Mouse (Mus musculus) midbrain, embryonic 16.5 days (tissue): ENCODE measurements at regions not wholly inside any gene's neighbourhood (a gene's known extent, or its start where the extent isn't known, plus 50 kb on each side); places are given as distances from the start of the nearest gene placed in this dataset.

ENCODE experiments used
- ATAC-seq: fragments of 200-750 bp; cut with Nextera tagmentation; 2 replicates; pipeline ENCODE4 v1.8.0; 2017; ENCODE audit warnings: moderate TSS enrichment
- H3K27ac ChIP-seq: fragments of 300-500 bp; sonication (generic); 2 replicates; pipeline ENCODE4 v1.5.1; 2014; ENCODE audit warnings: mild to moderate bottlenecking, low read length, mixed read lengths
- H3K27me3 ChIP-seq: fragments of 300-500 bp; sonication (generic); 2 replicates; pipeline ENCODE4 v1.6.1; 2014; ENCODE audit warnings: low read depth, low read length, mixed read lengths; ENCODE audit not compliant: control insufficient read depth, insufficient read depth
- H3K36me3 ChIP-seq: fragments of 300-500 bp; sonication (generic); 2 replicates; pipeline ENCODE4 v1.6.1; 2014; ENCODE audit warnings: mild to moderate bottlenecking, low read length, moderate library complexity, mixed read lengths; ENCODE audit not compliant: control insufficient read depth, insufficient read depth
- H3K4me1 ChIP-seq: fragments of 300-500 bp; sonication (generic); 2 replicates; pipeline ENCODE4 v1.6.1; 2014; ENCODE audit warnings: mild to moderate bottlenecking, low read length, mixed read lengths; ENCODE audit not compliant: control insufficient read depth, insufficient read depth
- H3K4me2 ChIP-seq: fragments of 300-500 bp; sonication (generic); 2 replicates; pipeline ENCODE4 v1.6.1; 2014; ENCODE audit warnings: mild to moderate bottlenecking, low read length, mixed read lengths
- H3K4me3 ChIP-seq: fragments of 300-500 bp; sonication (generic); 2 replicates; pipeline ENCODE4 v1.5.1; 2014; ENCODE audit warnings: low read depth, mild to moderate bottlenecking, low read length, moderate library complexity, mixed read lengths
- H3K9ac ChIP-seq: fragments of 300-500 bp; sonication (generic); 2 replicates; pipeline ENCODE4 v1.6.1; 2014; ENCODE audit warnings: low read depth, low read length, mixed read lengths
- H3K9me3 ChIP-seq: fragments of 300-500 bp; sonication (generic); replicated peaks from 2 replicates; pipeline ENCODE4 v1.6.1; 2014; ENCODE audit warnings: mild to moderate bottlenecking, low read length, mixed read lengths; ENCODE audit not compliant: control insufficient read depth, poor library complexity, severe bottlenecking
- WGBS: fragments of 180-500 bp; shearing (Covaris S2); extraction: QIAGEN DNeasy Blood & Tissue Kit; methylation state at CpG from one replicate; pipeline ENCODE4 v1.1.7; 2014; 5-methylcytosine and 5-hydroxymethylcytosine counted together

DNA sequence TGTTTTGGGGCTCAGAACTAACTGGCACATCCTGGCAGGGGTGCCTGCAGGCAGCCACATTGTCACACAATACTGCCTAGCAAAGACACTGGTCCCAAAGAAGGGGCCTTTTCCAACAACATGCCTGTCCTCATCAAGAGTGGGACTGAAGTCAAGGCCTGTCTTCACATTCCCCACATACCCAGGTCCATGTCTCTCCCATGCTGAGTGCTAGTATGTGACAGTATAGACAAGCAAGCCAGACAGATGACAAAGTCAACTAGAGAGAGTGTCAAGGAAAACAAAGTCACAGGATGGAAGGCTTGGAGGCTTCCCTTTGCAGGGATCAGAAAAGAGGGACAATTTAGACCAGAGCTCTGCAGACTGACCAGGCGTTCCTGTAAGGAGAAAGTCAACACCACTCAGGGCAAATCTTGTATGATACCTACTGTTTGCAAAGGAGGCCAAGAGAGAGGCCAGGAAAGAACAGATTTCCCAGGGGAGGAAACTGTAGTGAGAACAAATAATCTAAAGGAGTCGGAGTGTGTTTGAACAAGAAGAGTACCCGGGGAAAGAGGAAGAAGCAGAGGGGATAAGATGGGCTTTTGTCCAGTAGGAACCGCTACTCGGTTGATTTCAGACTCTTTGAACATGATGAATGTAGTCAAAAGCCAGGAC is 83.2 kb upstream of the Rbms1 start:
- no peak overlapping the region for H3K27ac ChIP-seq
- H3K4me3 ChIP-seq: no peak overlapping the region
- H3K4me1 ChIP-seq: no peaks in the 10 kb centered on the region
- no peak for ATAC-seq
- H3K4me2 ChIP-seq: no peak overlapping the region
- H3K9me3 ChIP-seq: no peaks in the 10 kb centered on the region
- 80% methylated on average over 5 of the region's 5 CpGs for WGBS
- no peak overlapping the region for H3K9ac ChIP-seq
- H3K27me3 ChIP-seq: no peaks in the 10 kb centered on the region
- no peaks in the 10 kb centered on the region for H3K36me3 ChIP-seq

DNA sequence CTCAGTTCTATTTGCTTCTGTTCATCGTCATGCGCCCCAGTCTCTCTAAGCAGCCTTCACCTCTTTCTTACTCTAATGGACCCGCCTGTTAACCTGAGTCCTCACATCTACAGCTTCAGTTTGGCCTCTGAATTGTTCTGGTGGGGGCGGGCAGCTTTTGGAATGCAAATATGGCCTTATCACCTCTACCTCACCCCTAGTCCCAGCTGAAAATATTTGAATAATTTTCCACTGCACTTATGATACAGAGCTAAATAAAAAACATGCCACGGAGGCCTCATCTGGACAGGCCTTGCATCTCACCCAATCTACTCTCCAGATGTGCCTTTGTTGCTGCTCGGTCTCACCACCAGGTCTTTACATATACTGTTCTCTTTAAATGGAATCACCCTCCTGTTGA is 82.5 kb upstream of the Rbms1 start:
- Histone ChIP-seq H3K36me3 (no peaks in the 10 kb centered on the region), H3K4me2 (no peak overlapping the region), H3K27ac (no peak overlapping the region), H3K4me1 (no peaks in the 10 kb centered on the region), H3K9me3 (no peaks in the 10 kb centered on the region), H3K9ac (no peak overlapping the region), H3K4me3 (no peak overlapping the region), H3K27me3 (no peaks in the 10 kb centered on the region)
- WGBS: 91% methylated on average over 6 of the region's 6 CpGs
- ATAC-seq: no peak

- Histone ChIP-seq H3K4me2 (no peak overlapping the region), H3K36me3 (no peaks in the 10 kb centered on the region), H3K4me1 (no peaks in the 10 kb centered on the region), H3K27ac (no peak overlapping the region), H3K27me3 (no peaks in the 10 kb centered on the region), H3K4me3 (no peak overlapping the region), H3K9me3 (no peaks in the 10 kb centered on the region), H3K9ac (no peak overlapping the region)
- no peak for ATAC-seq
- WGBS: 94% methylated on average over 1 of the region's 1 CpGs
These were observed 69.9 kb upstream of the Rbms1 start for GRCm38 (mm10) chr2:61032920-61033319.

DNA sequence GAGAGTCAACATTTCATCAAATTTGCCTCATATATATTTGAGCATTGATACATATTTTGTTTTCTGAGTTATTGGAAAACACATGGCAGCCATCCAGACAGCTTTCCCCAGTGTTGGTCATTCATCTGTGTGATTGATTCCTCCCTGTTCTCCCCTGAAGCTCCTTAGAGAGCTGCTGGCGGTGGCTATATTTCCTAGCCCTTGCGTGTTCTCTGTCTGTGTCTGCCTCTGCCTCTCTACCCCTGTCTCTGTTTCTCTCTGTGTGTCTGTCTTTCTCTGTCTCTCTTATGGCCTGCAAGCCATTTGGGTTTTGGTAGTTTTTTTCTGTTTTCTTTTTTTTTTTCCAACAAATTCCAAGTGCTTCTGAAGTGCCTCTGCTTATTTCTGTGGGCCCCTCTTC is 66.7 kb upstream of the Rbms1 start:
- H3K27ac ChIP-seq: no peak overlapping the region
- ATAC-seq: no peak
- H3K36me3 ChIP-seq: no peaks in the 10 kb centered on the region
- H3K9ac ChIP-seq: no peak overlapping the region
- H3K4me3 ChIP-seq: no peak overlapping the region
- no peaks in the 10 kb centered on the region for H3K4me1 ChIP-seq
- H3K27me3 ChIP-seq: no peaks in the 10 kb centered on the region
- WGBS: 78% methylated on average over 2 of the region's 2 CpGs
- no peak overlapping the region for H3K4me2 ChIP-seq
- no peaks in the 10 kb centered on the region for H3K9me3 ChIP-seq

- ATAC-seq: no peak
- H3K4me1 ChIP-seq: no peaks in the 10 kb centered on the region
- H3K4me3 ChIP-seq: no peak overlapping the region
- no peak overlapping the region for H3K27ac ChIP-seq
- 92% methylated on average over 2 of the region's 2 CpGs for WGBS
- no peak overlapping the region for H3K4me2 ChIP-seq
- H3K27me3 ChIP-seq: no peaks in the 10 kb centered on the region
- no peak overlapping the region for H3K9ac ChIP-seq
- no peaks in the 10 kb centered on the region for H3K36me3 ChIP-seq
- H3K9me3 ChIP-seq: no peaks in the 10 kb centered on the region
These were observed 65.6 kb upstream of the Rbms1 start for GRCm38 (mm10) chr2:61028578-61028977.

DNA sequence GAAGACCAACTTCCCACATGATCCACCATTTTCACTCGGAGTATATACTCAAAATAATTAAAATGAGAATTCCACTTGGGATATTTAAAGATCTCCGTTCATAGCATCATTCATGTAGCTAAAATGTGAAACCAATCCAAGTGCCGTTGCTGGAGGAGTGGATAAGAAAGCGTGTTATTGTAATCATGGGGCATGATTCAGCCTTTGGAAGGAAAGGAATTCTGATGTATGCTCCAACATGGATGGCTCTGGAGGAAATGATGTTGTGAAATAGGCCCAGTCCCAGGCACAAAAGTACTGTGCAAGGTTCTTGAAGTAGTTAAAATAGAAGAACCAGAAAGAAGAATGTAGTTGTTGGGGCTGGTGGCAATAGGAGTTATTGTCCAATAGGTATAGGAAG is 64.7 kb upstream of the Rbms1 start:
- H3K27me3 ChIP-seq: no peaks in the 10 kb centered on the region
- no peaks in the 10 kb centered on the region for H3K9me3 ChIP-seq
- no peak overlapping the region for H3K4me2 ChIP-seq
- H3K9ac ChIP-seq: no peak overlapping the region
- H3K4me1 ChIP-seq: no peaks in the 10 kb centered on the region
- H3K36me3 ChIP-seq: no peaks in the 10 kb centered on the region
- WGBS: 93% methylated on average over 4 of the region's 4 CpGs
- no peak for ATAC-seq
- no peak overlapping the region for H3K4me3 ChIP-seq
- no peak overlapping the region for H3K27ac ChIP-seq

DNA sequence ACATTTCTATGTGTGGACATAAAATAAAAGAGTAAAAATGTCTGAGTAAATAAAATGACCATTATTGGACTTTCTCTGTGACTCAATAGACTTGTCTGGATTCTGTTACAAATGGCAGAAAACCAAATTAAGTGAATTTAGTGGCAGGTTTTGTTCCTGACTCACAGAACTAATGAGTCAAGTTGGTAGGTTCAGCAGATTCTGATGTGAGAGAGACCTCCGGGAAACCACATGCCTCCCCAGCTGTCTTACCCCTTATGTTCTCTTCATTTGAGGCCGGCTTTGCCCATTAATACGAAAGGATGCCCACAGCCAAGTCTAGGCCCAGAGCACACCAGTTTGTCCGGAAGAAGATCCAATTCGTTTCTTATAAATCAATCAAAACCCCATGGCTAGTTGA is 59.4 kb upstream of the Rbms1 start:
- Histone ChIP-seq H3K9ac (no peak overlapping the region), H3K4me3 (no peak overlapping the region), H3K4me1 (no peaks in the 10 kb centered on the region), H3K4me2 (no peak overlapping the region), H3K27ac (no peak overlapping the region), H3K9me3 (no peaks in the 10 kb centered on the region), H3K36me3 (no peaks in the 10 kb centered on the region), H3K27me3 (no peaks in the 10 kb centered on the region)
- 89% methylated on average over 5 of the region's 5 CpGs for WGBS
- ATAC-seq: no peak

GRCm38 (mm10) chr2:61020791-61021190 is 57.8 kb upstream of the Rbms1 start:
- Histone ChIP-seq H3K9ac (no peak overlapping the region), H3K4me3 (no peak overlapping the region), H3K9me3 (no peaks in the 10 kb centered on the region), H3K4me1 (no peaks in the 10 kb centered on the region), H3K36me3 (no peaks in the 10 kb centered on the region), H3K27me3 (no peaks in the 10 kb centered on the region), H3K4me2 (no peak overlapping the region), H3K27ac (no peak overlapping the region)
- WGBS: 82% methylated on average over 4 of the region's 4 CpGs
- no peak for ATAC-seq

DNA sequence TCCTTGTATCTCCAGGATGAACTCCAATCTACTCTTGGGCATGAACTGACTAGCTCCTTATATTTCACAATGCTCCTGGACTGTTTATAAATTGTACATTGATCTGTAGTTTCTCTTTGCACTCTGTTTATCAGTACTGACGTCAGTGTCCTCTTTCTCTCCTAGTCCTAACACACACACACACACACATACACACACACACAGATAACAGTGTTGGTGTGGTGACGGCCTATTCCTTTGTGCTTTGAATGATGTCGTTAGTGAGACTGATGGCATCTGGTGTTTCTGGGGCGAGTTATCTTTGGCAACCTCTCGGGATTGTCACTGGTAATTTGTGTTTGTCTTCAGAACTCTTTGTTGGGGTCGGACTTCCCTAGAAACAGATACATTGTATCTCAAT is 50.0 kb upstream of the Rbms1 start:
- H3K9ac ChIP-seq: no peak overlapping the region
- H3K4me2 ChIP-seq: no peak overlapping the region
- H3K4me1 ChIP-seq: no peaks in the 10 kb centered on the region; the same call in 1 of the 2 replicates
- H3K4me3 ChIP-seq: no peak overlapping the region
- no peaks in the 10 kb centered on the region for H3K9me3 ChIP-seq
- H3K27ac ChIP-seq: no peak overlapping the region
- ATAC-seq: no peak
- 51% methylated on average over 6 of the region's 6 CpGs for WGBS
- H3K27me3 ChIP-seq: no peaks in the 10 kb centered on the region
- H3K36me3 ChIP-seq: no peaks in the 10 kb centered on the region
